ENCODE assay signal across 21 mouse cellular contexts in genomic region chr14:74962713-74963401, GRCm38 (mm10). TPM values are rescaled to one million over a fixed set of nuclear protein-coding genes. Genes with fewer than 3 reads are reported as not detected.
DNase-seq lines count a peak whose midpoint lies in the region; ATAC-seq and TF ChIP-seq lines count a peak whose summit lies in the region.
"Had no signal": no experiment of that assay in that cellular context is flagged by ENCODE, and none has a peak within 500 bp of the region (broad histone marks: within the 10 kb centered on the region; RNA-seq: fewer than 3 reads in every experiment).

No protein-coding gene starts in this region.

- peak overlapping the region; percentile 62 for H3K27ac ChIP-seq in liver, adult 2 months (replicated peaks; ENCODE audit: insufficient read depth, low read depth, low read length)
- no peak overlapping the region for H3K27ac ChIP-seq in liver, embryonic 11.5 days (ENCODE audit: low read depth, low read length)
- no peak overlapping the region for H3K27ac ChIP-seq in embryonic facial prominence, embryonic 11.5 days (replicated peaks; ENCODE audit: low read depth, low read length)
- H3K27ac ChIP-seq in limb, embryonic 10.5 days = peak overlapping the region; percentile 59
- H3K27ac ChIP-seq in stomach, postnatal 0 days (replicated peaks) = no peak overlapping the region
- H3K27ac ChIP-seq: forebrain, embryonic 13.5 days; heart, adult 2 months; neural tube, embryonic 15.5 days had no signal

- no peak overlapping the region for H3K4me3 ChIP-seq in liver, adult 2 months (ENCODE audit: insufficient read depth, low read depth, low read length)
- no peak overlapping the region for H3K4me3 ChIP-seq in liver, embryonic 11.5 days (ENCODE audit: low read depth, low read length)
- H3K4me3 ChIP-seq in embryonic facial prominence, embryonic 11.5 days (ENCODE audit: low read depth, low read length) = no peak overlapping the region
- no peak overlapping the region for H3K4me3 ChIP-seq in limb, embryonic 10.5 days
- H3K4me3 ChIP-seq in stomach, postnatal 0 days (ENCODE audit: low read depth, low read length) = no peak overlapping the region
- H3K4me3 ChIP-seq: erythroblast, embryonic 14.5 days; forebrain, embryonic 13.5 days; heart, adult 2 months; megakaryocyte, embryonic 14.5 days; neural tube, embryonic 15.5 days had no signal

- H3K9ac ChIP-seq in liver, adult 2 months (ENCODE audit: low read depth, low read length) = no peak overlapping the region
- H3K9ac ChIP-seq in liver, embryonic 11.5 days (ENCODE audit: low read depth, low read length) = no peak overlapping the region
- H3K9ac ChIP-seq in embryonic facial prominence, embryonic 11.5 days (replicated peaks; ENCODE audit: low read length) = no peak overlapping the region
- H3K9ac ChIP-seq in stomach, postnatal 0 days (ENCODE audit: low read length) = no peak overlapping the region
- H3K9ac ChIP-seq: forebrain, embryonic 13.5 days; neural tube, embryonic 15.5 days had no signal

- no peaks in the 10 kb centered on the region for H3K36me3 ChIP-seq in liver, adult 2 months (ENCODE audit: control insufficient read depth, insufficient read depth, low read length)
- H3K36me3 ChIP-seq in liver, embryonic 11.5 days (ENCODE audit: control insufficient read depth, insufficient read depth, low read length) = no peaks in the 10 kb centered on the region
- no peaks in the 10 kb centered on the region for H3K36me3 ChIP-seq in embryonic facial prominence, embryonic 11.5 days (replicated peaks; ENCODE audit: control insufficient read depth, insufficient read depth, low read depth, low read length)
- no peaks in the 10 kb centered on the region for H3K36me3 ChIP-seq in limb, embryonic 10.5 days
- no peaks in the 10 kb centered on the region for H3K36me3 ChIP-seq in stomach, postnatal 0 days (ENCODE audit: control insufficient read depth, insufficient read depth, low read length)
- H3K36me3 ChIP-seq: neural tube, embryonic 15.5 days had no signal

- no peaks in the 10 kb centered on the region for H3K79me2 ChIP-seq in liver, adult 2 months (ENCODE audit: control insufficient read depth, insufficient read depth, low read length)

- H3K4me2 ChIP-seq in liver, embryonic 11.5 days = no peak overlapping the region
- no peak overlapping the region for H3K4me2 ChIP-seq in embryonic facial prominence, embryonic 11.5 days (ENCODE audit: low read depth, low read length)
- H3K4me2 ChIP-seq in stomach, postnatal 0 days (replicated peaks; ENCODE audit: low read depth) = no peak overlapping the region
- H3K4me2 ChIP-seq: forebrain, embryonic 13.5 days; neural tube, embryonic 15.5 days had no signal

- no peak for TF ChIP-seq POLR2A in liver, adult 2 months (IDR thresholded peaks at IDR 0.05; ENCODE audit: extremely low read depth, insufficient read depth, low read length)

- no peak for ATAC-seq in liver, embryonic 11.5 days (replicated peaks; ENCODE audit: low FRiP score)
- no peak for ATAC-seq in embryonic facial prominence, embryonic 11.5 days (replicated peaks; ENCODE audit: insufficient number of reproducible peaks, low FRiP score, low TSS enrichment, low read depth)
- ATAC-seq in stomach, postnatal 0 days (ENCODE audit: low FRiP score, low TSS enrichment) = peak; percentile 82
- ATAC-seq: forebrain, embryonic 13.5 days; hindbrain, embryonic 16.5 days; midbrain, embryonic 16.5 days had no signal

- H3K27me3 ChIP-seq in liver, adult 2 months (ENCODE audit: control insufficient read depth, insufficient read depth, low read length) = no peaks in the 10 kb centered on the region
- no peaks in the 10 kb centered on the region for H3K27me3 ChIP-seq in liver, embryonic 11.5 days (replicated peaks; ENCODE audit: control insufficient read depth, insufficient read depth, low read length)
- no peaks in the 10 kb centered on the region for H3K27me3 ChIP-seq in embryonic facial prominence, embryonic 11.5 days (ENCODE audit: control insufficient read depth, insufficient read depth, low read length)
- no peaks in the 10 kb centered on the region for H3K27me3 ChIP-seq in limb, embryonic 10.5 days (ENCODE audit: low read depth, poor library complexity, severe bottlenecking)
- H3K27me3 ChIP-seq in stomach, postnatal 0 days (ENCODE audit: control insufficient read depth, insufficient read depth, low read length) = no peaks in the 10 kb centered on the region
- H3K27me3 ChIP-seq: forebrain, embryonic 13.5 days; neural tube, embryonic 15.5 days had no signal

- WGBS in liver, adult 2 months = 18% methylated on average over 8 of the region's 8 CpGs
- WGBS in liver, embryonic 11.5 days = 71% methylated on average over 8 of the region's 8 CpGs
- WGBS in embryonic facial prominence, embryonic 11.5 days = 70% methylated on average over 8 of the region's 8 CpGs
- 86% methylated on average over 8 of the region's 8 CpGs for WGBS in limb, embryonic 10.5 days
- WGBS in stomach, postnatal 0 days = 62% methylated on average over 8 of the region's 8 CpGs

- peak; percentile 97 for DNase-seq in liver, adult 2 months (ENCODE audit: extremely low read depth, low read depth, low spot score)
- no peak for DNase-seq in liver, embryonic 11.5 days (ENCODE audit: low spot score)
- peak; percentile 11 for DNase-seq in embryonic facial prominence, embryonic 11.5 days (ENCODE audit: low spot score)
- no peak for DNase-seq in limb, embryonic 10.5 days (ENCODE audit: low spot score)
- DNase-seq in stomach, postnatal 0 days (ENCODE audit: low spot score) = no peak
- DNase-seq in adrenal gland, adult 2 months = no peak
- no peak for DNase-seq in right cerebral cortex, postnatal 4 days
- DNase-seq: adrenal gland, adult 8-10 months; cerebellum, adult 8-10 months; gastrocnemius, postnatal 14 days; heart, adult 2 months; kidney, adult 18-20 months; lung, adult 18-20 months; lung, postnatal 14 days; right cerebral cortex, postnatal 14 days had no signal

- peaks cover 6% of the 10 kb centered on the region for H3K4me1 ChIP-seq in liver, adult 2 months (ENCODE audit: control insufficient read depth, insufficient read depth, low read length)
- H3K4me1 ChIP-seq in liver, embryonic 11.5 days (replicated peaks; ENCODE audit: control insufficient read depth, insufficient read depth, low read length) = no peaks in the 10 kb centered on the region
- no peaks in the 10 kb centered on the region for H3K4me1 ChIP-seq in embryonic facial prominence, embryonic 11.5 days (ENCODE audit: control insufficient read depth, insufficient read depth, low read length)
- peaks cover 14% of the 10 kb centered on the region for H3K4me1 ChIP-seq in limb, embryonic 10.5 days
- H3K4me1 ChIP-seq in stomach, postnatal 0 days (replicated peaks; ENCODE audit: control insufficient read depth, insufficient read depth) = no peaks in the 10 kb centered on the region
- H3K4me1 ChIP-seq: forebrain, embryonic 13.5 days; megakaryocyte, embryonic 14.5 days; neural tube, embryonic 15.5 days had no signal

- TF ChIP-seq CTCF in liver, adult 2 months (IDR thresholded peaks at IDR 0.05; ENCODE audit: low read depth, low read length) = no peak
- no peak for TF ChIP-seq CTCF in stomach, postnatal 0 days (IDR thresholded peaks at IDR 0.05; ENCODE audit: low read depth)

- peaks cover 3% of the 10 kb centered on the region; the same call in 1 of the 2 replicates for H3K9me3 ChIP-seq in liver, embryonic 11.5 days (ENCODE audit: control insufficient read depth, low read length)
- no peaks in the 10 kb centered on the region for H3K9me3 ChIP-seq in embryonic facial prominence, embryonic 11.5 days (replicated peaks; ENCODE audit: control insufficient read depth, low read length)
- no peaks in the 10 kb centered on the region for H3K9me3 ChIP-seq in limb, embryonic 10.5 days (replicated peaks)
- no peaks in the 10 kb centered on the region for H3K9me3 ChIP-seq in stomach, postnatal 0 days (ENCODE audit: control insufficient read depth, low read length)
- H3K9me3 ChIP-seq: neural tube, embryonic 15.5 days had no signal

- TF ChIP-seq EP300 in stomach, postnatal 0 days (optimal IDR thresholded peaks at IDR 0.05) = no peak

RNA-seq across cellular contexts. Expression of gene Lrch1, which starts 15.2 kb away (rescaled TPM):
- total RNA-seq in liver, adult 2 months (2014; rRNA removed) = 6.1 and 6.5 TPM in 2 replicates
- 1.9 and 2.7 TPM in 2 replicates for polyA plus RNA-seq in liver, adult 2 months (2012; rRNA removed)
- 7.9 and 8.0 TPM in 2 replicates for polyA plus RNA-seq in liver, embryonic 11.5 days (2014; fragmentation: Nextera tagmentation; extraction: Ambion mirVana)
- polyA plus RNA-seq in embryonic facial prominence, embryonic 11.5 days (2014; fragmentation: Nextera tagmentation; extraction: Ambion mirVana) = 10.1 and 10.4 TPM in 2 replicates
- 7.0 and 9.9 TPM in 2 replicates for polyA plus RNA-seq in limb, embryonic 10.5 days (2016; fragmentation: Nextera tagmentation; extraction: Ambion mirVana)
- polyA plus RNA-seq in stomach, postnatal 0 days (2015; fragmentation: Nextera tagmentation; extraction: Ambion mirVana) = 11.7 and 11.8 TPM in 2 replicates
- 10 to 100 TPM; 10.8 to 15.0 TPM for total RNA-seq in adrenal gland, adult 2 months (2021)
- polyA plus RNA-seq in adrenal gland, adult 2 months (2012; rRNA removed) = 4.7 and 5.3 TPM in 2 replicates

RNA-seq across cellular contexts. Expression of gene Rubcnl, which starts 53.0 kb away (rescaled TPM):
- 0.54 and 1.1 TPM in 2 replicates for total RNA-seq in liver, adult 2 months (2014; rRNA removed)
- polyA plus RNA-seq in liver, adult 2 months (2012; rRNA removed) = 0.15 and 0.21 TPM in 2 replicates
- polyA plus RNA-seq in liver, embryonic 11.5 days (2014; fragmentation: Nextera tagmentation; extraction: Ambion mirVana) = 0.26 TPM in 1 of 2 replicates, not detected in the other
- polyA plus RNA-seq in embryonic facial prominence, embryonic 11.5 days (2014; fragmentation: Nextera tagmentation; extraction: Ambion mirVana) = 0.07 and 0.65 TPM in 2 replicates
- polyA plus RNA-seq in limb, embryonic 10.5 days (2016; fragmentation: Nextera tagmentation; extraction: Ambion mirVana) = 0.10 and 0.30 TPM in 2 replicates
- polyA plus RNA-seq in stomach, postnatal 0 days (2015; fragmentation: Nextera tagmentation; extraction: Ambion mirVana) = 0.23 and 0.27 TPM in 2 replicates
- total RNA-seq in adrenal gland, adult 2 months (2021) = 1 to 10 TPM in 1 of 2 experiments, under 1 TPM in 1; 0.32 to 4.1 TPM
- polyA plus RNA-seq in adrenal gland, adult 2 months (2012; rRNA removed) = 0.12 and 0.91 TPM in 2 replicates

Comparison
In these comparisons a context has a peak if more than half of its experiments do, and no peak if none do; other contexts are left out.
1. DNase-seq: peak in liver, adult 2 months (single experiment) and embryonic facial prominence, embryonic 11.5 days (single experiment); none in liver, embryonic 11.5 days (single experiment), limb, embryonic 10.5 days (single experiment), stomach, postnatal 0 days (single experiment), adrenal gland, adult 2 months (single experiment) and right cerebral cortex, postnatal 4 days (single experiment).
2. H3K27ac ChIP-seq: peak in liver, adult 2 months (single experiment) and limb, embryonic 10.5 days (single experiment); none in liver, embryonic 11.5 days (single experiment), embryonic facial prominence, embryonic 11.5 days (single experiment) and stomach, postnatal 0 days (single experiment).